Mouse (Mus musculus): ENCODE results near the gene BC049715. TPM values are rescaled to one million over a fixed set of nuclear protein-coding genes. Genes with fewer than 3 reads are reported as not detected.
A peak's percentile ranks its signal among the peaks of the same experiment; 100 is the strongest.
"Not testable (repeated sequence)": the region's sequence is repeated elsewhere in the genome, so short reads cannot be mapped to it uniquely, and the experiment has no call there.

The BC049715 gene
- 4.2 and 6.3 TPM in 2 replicates for total RNA-seq (2017)

DNA sequence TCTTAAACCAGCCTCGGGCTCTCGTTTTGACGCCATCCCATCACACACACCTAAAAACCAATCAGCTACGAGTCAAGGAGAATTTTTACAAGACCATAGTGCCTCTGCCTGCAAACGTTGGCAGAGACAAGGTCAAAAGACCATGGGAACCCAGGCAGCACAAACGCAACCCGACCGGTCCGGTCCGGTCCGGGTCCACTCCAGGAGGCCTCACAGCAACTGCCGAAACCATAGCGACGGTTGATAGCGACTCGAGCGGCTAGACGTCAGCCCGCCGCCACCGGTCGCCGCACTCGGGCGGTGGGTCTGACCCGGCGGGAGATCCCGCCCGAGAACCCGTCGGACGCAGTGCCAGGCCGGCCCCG is at the start of gene BC049715:
BC049715 (plus strand) TSS at position 111 of the 365 bp plus-strand sequence.
- ATAC-seq (ENCODE audit: extremely low read depth, insufficient number of reproducible peaks, low FRiP score, poor library complexity, severe bottlenecking) = no peak

DNA sequence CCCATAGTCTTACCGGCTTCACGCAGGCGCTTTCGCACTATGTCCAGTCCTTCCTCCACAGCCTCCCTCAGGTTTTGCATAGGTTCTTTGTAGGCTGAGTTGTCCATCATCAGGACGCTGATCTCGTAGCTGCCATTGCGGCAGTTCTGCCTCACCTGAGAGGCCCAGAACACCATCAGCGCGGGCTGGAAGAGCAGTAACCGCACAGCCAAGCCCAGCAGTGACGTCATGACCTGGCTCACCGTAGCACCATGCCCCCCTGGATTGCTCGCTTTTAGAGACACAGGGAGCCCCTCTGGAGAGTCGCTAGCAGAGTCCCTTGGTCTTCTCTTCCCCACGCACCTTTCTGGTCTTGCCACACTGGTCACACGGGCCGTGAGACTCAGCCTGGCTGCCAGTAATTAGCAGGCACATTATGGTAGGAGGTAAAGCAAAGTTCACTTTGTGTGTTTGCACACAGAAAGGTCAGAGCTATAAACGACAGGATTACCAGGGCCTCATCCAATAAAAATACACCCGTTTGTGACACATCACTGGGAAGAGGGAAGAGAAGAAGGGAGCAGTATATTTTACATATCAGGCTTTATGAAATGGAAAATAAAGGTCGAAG is 45.9 kb upstream of the BC049715 start, which contains the start of gene Gucy2c:
Gucy2c (minus strand) TSS at position 389 of the 610 bp plus-strand sequence.
- ATAC-seq (ENCODE audit: extremely low read depth, insufficient number of reproducible peaks, low FRiP score, poor library complexity, severe bottlenecking) = no peak

DNA sequence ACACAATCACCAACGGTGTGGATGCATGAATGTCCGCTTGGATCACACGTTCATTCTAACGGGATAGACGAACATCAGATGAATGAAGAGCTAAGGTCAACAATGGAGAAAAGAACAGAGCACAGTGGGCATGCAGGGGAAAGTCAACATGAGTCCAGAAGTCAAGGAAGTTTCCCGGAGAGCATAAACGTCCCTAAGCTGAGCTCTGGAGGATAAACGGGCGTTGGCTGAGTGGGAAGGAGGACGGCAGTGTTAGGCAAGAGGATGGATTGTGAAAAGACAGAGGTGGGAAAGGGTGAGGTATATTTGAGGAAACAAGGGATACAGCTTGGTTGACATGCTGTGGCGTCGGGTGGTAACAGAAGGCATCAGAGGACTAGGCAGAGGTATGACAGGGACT is 45.3 kb upstream of the BC049715 start:
- no peak for ATAC-seq (ENCODE audit: extremely low read depth, insufficient number of reproducible peaks, low FRiP score, poor library complexity, severe bottlenecking)

DNA sequence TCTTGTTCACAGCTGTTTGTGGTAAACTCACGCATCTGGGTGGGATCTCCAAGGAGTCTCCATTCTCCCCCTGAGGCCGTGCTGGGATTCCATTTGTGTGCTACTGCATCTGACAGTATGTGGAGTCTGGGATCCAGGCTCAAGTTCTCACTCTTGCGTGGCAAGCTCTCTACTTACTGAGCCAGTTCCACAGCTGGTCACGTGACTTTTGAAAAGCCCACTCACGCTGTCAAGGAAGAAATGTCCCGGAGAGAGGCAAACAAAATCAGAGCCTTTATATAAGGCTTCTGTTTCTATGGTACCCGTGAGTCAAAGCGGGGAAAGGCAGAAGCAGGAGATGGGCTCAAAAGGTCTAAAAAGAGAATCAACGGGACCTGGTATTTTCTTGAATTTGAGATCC is 44.7 kb upstream of the BC049715 start:
- ATAC-seq (ENCODE audit: extremely low read depth, insufficient number of reproducible peaks, low FRiP score, poor library complexity, severe bottlenecking) = no peak

DNA sequence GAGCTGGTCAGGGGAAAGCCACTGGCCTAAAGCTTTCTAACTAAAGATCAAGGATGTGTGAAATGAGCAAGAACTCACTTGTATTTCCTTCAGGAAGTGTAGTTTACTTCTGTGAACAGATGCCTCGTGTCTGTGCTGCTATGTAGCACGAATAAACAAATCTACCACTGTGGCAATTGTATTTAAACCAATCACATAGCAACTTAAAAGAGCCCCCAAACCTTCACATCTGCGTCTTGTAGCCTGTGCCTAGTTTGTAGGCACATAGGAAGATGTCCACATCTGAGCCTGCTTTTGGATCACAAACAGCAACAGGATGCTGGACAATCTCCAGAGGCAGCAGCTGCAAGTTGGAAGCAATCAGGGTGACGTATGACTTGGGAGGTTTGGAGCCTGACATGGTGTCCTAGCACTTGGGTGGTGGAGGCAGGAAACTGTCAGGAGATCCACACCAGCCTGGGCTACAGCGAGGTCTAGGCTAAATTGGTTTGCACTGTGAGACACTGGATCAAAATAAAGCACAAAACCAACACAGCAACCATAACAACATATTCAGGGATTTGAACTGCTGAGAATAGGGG is 37.9 kb upstream of the BC049715 start:
- no peak for ATAC-seq (ENCODE audit: extremely low read depth, insufficient number of reproducible peaks, low FRiP score, poor library complexity, severe bottlenecking)

DNA sequence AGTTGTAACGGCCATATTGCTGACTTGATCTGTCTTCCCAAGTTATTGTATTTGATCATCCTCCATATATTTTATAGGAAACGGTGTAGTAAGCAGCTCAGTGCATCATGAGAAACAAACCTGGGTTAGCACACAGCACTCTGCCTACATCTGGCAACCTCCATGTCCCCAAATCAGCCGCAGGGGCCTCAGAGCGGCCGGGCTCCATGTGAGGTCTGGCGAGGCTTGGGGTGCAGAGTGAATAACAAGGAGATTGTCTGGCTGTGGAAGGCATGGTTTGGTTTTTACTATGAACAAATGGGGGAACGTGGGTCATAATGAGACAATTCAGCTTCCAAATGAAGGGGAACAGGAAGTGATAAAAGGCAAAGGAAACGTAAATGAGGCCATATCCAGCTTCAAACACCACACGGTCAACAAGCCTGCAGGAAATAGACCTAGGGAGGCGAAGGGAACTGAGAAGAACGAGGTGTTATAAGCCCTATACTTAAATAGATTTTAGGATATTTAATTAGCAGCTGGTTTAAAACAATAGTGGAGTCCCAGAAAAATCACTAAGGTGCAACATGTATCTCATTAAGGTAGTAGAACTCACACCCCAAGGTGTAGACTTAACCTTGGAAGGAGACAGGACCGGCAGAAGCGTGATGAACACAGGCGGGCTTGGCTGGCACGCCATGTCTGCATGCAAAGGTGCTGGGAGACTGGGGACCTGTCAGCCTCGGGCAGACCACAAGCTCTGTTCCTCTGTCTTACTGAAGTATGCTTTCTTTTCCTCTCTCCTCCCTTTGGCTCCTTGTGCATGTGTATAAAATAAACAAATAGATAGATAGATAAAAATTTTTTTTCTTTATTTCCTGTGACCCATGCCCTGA is 34.3 kb upstream of the BC049715 start:
- ATAC-seq (ENCODE audit: extremely low read depth, insufficient number of reproducible peaks, low FRiP score, poor library complexity, severe bottlenecking) = no peak

DNA sequence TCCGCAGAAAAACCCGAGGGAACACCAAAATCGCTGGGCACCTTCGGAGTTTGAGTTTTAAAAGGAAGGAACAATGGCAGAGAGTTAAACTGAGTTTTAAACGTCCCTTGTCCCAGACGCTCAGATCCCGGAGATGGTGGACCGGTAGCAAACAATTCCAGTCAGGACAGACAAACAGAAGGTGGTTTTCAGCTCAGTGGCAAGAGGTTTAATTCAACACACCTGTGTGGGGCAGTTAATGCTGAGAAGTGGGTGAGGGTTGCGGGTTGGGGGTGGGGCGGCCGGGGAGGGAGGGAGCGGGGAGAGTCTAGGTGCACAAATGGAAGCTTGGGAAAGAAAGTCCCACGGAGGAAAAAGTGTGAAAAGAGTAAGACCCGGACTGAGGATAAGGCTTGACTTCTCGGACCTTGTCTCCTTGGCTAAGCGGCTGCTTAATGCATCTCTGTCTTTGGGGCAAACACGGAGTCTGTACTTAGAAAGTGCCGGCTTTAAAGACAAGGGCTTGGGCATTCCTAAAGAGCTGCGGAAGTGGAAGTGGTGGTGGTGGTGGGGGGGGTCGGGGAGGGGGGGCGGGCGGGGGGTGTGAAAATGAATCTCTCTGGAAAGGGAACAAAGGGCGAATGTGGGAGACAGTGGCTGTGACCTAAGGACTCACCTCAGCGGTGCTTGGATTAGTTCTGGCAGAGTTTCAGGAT is 33.4 kb upstream of the BC049715 start:
- ATAC-seq (ENCODE audit: extremely low read depth, insufficient number of reproducible peaks, low FRiP score, poor library complexity, severe bottlenecking) = peak; percentile 39; the same call in 1 of the 2 replicates

DNA sequence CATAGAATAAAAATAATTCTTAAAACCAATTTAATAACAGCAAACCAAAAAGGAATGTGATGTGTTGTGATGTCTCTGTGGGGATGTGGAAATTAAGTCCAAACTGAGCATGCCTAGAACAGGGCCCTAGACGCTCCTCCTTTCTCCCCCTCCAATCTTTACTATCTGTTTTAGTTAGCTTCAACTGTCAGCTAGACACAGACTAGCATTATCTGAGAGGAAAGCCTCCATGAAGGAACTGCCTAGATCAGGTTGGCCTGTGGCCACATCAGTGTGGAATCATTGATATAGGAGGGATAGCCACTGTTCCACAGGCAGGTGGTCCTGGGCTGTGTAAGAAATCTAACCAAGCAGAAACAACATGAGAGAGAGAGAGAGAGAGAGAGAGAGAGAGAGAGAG is 32.3 kb upstream of the BC049715 start:
- ATAC-seq (ENCODE audit: extremely low read depth, insufficient number of reproducible peaks, low FRiP score, poor library complexity, severe bottlenecking) = no peak

DNA sequence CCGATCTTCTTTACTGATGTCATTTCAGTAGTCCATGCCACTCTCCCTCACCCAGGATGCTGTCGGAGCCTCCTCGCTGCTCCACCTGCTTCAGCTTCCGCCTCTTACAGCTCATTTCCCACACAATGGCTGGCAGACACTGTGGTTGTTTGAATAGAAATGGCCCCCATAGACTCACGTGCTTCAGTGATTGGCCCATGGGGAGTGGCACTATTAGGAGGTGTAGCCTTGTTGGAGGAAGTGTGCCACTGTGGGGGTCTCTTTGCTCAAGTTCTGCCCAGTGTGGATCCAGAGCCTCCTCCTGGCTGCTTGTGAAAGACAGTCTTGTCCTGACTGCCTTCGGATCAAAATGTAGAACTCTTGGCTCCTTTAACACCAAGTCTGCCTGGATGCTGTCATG is 31.6 kb upstream of the BC049715 start:
- ATAC-seq (ENCODE audit: extremely low read depth, insufficient number of reproducible peaks, low FRiP score, poor library complexity, severe bottlenecking) = no peak

DNA sequence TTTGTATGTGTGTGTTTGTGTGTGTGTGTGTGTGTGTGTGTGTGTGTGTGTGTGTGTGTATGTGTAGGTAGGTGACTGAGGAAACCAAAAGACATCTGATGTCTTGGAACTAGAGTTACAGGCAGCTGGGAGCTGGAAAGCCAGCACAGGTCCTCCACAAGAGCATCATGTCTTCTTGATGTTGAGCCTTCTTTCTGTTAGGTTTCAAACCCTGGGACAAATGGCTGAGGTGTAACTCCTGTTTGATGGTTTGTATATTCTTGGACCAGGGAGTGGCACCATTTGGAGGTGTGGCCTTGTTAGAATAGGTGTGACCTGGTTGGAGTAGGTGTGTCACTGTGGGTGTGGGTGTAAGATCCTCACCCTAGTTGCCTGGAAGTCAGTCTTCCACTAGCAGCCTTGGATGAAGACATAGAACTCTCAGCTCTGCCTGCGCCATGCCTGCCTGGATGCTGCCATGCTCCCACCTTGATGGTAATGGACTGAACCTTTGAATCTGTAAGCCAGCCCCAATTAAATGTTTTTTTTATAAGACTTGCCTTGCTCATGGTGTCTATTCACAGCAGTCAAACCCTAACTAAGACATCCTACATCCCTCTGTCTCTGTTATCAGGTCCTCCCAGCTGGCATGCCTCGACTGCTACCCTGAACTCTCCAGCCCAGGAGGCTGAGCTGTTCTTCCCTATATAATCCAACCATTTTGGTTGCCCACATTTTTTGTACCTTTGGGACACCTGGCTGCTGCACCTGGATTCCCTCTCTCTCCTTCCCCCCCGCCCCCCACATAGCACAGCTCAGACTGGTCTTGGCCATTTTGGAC is 29.3 kb upstream of the BC049715 start:
- not testable (repeated sequence) for ATAC-seq (ENCODE audit: extremely low read depth, insufficient number of reproducible peaks, low FRiP score, poor library complexity, severe bottlenecking)

DNA sequence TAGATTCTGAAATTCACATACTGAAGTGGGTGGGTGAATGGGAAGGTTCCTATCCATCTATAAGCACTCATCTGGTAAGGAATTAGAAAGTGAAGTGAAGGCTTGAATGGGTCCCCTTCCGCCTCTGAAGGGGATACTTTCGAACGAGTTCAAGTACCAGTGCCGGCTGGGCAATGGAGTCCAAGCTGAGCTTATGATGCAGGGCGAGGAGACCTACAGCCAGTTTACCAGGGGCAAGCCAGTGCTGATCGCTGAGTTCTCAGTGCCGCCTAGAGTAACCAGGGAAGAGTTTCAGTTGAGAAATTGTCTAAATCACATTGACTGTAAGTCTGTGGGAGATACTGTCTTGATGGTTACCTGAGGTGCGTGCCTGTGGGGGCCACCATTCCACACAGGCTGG is 26.7 kb upstream of the BC049715 start:
- no peak for ATAC-seq (ENCODE audit: extremely low read depth, insufficient number of reproducible peaks, low FRiP score, poor library complexity, severe bottlenecking)

DNA sequence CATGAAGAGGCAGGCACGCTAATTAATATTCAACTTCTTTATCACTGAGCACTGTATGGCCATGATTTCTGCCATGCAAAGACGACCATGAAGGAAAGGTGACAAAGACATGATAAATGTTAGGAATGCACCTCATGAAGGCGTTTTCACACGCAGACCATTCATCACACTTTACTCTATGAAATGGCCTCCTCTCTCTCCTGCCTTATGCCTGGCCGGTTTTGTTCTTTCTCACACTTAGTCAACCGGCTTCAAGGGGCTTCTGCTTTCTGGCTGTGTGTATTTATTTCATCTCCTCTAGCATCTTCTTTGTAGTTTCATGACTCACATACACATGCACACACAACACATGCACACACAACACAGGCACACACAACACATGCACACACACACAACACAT is 26.2 kb upstream of the BC049715 start:
- ATAC-seq (ENCODE audit: extremely low read depth, insufficient number of reproducible peaks, low FRiP score, poor library complexity, severe bottlenecking) = no peak

DNA sequence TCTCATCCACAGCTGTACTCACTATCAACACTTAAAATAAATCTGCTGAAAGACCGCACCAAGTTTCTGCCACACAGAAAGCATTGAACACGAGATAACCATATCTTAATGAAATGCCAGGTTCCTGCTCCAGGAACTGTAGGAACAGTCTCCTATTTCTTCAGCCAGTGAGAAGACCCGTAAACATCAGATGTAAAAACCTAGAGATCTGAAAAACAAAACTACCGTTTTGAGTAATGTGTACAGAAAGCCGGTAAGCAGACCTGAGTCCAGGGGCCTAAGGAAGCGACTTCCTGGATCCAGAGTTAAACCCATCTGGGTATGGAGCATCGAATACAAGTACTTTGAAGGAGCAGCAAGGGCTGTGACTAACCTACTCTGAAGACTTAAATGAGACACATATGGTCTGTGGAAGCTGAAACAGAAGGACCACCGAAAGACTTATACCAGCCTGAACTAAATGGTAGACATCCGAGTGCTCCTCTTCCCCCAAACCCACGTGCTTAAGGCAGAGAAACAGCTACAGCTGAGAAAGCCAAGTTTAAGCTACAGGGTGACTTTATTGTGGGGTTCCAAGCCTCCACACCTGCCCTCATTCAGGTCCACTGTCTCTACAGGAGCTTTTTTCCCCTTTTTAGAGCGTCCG is 24.2 kb upstream of the BC049715 start:
- ATAC-seq (ENCODE audit: extremely low read depth, insufficient number of reproducible peaks, low FRiP score, poor library complexity, severe bottlenecking) = no peak

DNA sequence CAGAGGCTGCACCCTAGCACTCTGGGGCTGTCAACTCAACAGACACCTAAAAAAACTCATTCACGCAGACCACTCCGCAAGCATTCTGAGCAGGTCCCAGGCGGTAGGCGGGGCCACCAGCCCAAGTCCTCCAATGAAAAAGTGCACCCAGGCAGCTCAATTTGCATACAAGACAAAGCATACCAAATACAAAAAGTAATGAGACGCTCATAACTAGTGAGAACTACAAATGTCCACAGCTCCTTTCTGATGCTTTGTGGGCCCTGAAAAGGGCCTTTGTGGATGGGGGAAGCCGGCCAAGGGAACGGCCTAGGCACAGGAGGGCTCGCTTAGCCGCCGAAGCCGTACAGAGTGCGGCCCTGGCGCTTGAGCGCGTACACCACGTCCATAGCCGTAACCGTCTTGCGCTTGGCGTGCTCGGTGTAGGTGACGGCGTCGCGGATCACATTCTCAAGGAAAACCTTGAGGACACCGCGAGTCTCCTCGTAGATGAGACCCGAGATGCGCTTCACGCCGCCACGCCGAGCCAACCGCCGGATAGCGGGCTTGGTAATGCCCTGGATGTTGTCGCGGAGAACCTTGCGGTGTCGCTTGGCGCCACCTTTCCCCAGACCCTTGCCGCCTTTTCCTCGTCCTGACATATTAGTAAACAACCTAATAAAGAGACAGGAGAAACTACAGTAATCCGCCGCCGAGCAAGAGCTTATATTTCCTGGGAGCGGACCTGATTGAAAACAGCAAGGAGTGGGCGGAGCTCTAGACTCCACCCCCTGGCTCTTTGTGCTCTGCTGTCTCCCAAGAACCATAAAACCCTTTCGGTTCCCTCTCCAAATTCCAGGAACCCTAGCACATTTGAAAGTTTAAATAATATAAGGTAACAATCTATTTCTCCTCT is 23.4 kb upstream of the BC049715 start, which contains the start of gene Hist4h4:
Hist4h4 (minus strand) TSS at position 677 of the 895 bp plus-strand sequence.
- ATAC-seq (ENCODE audit: extremely low read depth, insufficient number of reproducible peaks, low FRiP score, poor library complexity, severe bottlenecking) = peak; percentile 63

DNA sequence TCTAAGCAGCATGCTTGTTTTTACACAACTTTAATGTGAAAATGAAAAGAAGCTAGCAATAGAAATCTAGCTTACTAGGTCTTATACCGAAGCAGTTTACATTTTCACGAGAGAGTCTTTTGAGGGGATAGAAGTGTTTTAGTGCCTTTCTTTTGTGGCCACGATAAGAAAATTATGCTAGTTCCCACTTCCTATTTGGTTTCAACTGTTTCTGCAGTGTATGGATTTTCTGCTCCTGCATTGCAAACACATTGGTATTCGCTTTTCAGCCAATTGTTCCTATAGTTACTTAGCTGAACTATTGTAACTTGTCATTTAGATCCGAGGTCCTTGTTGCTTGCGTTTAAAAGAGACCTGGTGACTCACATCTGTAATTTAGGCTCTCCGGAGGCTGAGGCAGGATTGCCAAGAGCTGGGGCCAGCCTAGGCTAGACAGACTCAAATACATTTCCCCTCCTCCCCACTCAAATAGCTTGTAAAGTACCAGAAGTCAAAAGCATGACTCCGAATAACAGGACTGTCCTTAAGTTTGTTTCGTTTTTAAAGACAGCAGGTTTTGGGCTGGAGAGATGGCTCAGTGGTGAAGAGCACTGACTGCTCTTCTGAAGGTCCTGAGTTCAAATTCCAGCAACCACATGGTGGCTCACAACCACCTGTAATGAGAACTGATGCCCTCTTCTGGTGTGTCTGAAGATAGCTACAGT is 22.6 kb upstream of the BC049715 start:
- ATAC-seq (ENCODE audit: extremely low read depth, insufficient number of reproducible peaks, low FRiP score, poor library complexity, severe bottlenecking) = no peak

DNA sequence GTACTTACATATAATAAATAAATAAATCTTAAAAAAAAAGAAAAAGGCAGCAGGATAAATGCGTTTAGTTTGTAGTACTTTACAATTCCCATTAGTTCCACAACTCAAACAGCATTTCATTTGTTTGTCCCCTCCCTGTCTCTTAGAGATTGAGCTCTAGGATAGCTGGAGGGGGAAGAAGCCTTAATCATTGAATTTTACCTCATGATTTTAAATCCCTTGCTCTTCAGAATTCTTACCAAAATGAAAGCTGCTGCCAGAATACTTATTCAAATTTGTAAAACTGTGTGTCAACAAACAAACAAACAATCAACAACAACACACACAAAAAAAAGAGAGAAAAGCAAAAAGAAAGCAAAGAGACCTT is 22.0 kb upstream of the BC049715 start:
- ATAC-seq (ENCODE audit: extremely low read depth, insufficient number of reproducible peaks, low FRiP score, poor library complexity, severe bottlenecking) = no peak

DNA sequence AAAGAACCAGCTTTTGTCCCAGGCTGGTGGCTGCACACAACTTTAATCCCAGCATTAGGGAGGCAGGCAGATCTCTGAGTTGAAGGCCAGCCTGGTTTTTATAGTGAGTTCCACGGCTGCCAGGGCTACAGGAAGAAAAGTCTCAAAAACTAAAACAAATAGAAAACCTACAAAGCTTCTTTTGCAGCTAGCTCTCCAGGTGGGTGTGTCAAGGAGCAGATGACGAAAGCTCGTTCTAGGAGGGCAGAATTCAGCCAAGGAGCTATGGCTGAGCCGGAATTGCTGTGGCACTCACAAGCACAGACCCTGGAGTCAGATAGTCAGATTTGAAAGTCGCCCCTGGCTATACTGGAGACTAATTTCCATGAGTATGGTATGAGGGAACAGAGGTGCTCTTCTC is 20.6 kb upstream of the BC049715 start:
- no peak for ATAC-seq (ENCODE audit: extremely low read depth, insufficient number of reproducible peaks, low FRiP score, poor library complexity, severe bottlenecking)
